Mouse (Mus musculus) stomach, embryonic 16.5 days (tissue): ENCODE data around the gene Kif22. TPM values are rescaled to one million over a fixed set of nuclear protein-coding genes. Genes with fewer than 3 reads are reported as not detected.

ENCODE experiments used
- ATAC-seq: fragments of 200-750 bp; cut with Nextera tagmentation; 2 replicates; pipeline ENCODE4 v1.8.0; 2017; ENCODE audit warnings: moderate number of reproducible peaks, moderate TSS enrichment; ENCODE audit not compliant: insufficient read depth, low FRiP score
- H3K27ac ChIP-seq: fragments of 300-500 bp; sonication (generic); 2 replicates; pipeline ENCODE4 v1.5.1; 2014; ENCODE audit warnings: low read length
- H3K27me3 ChIP-seq: fragments of 300-500 bp; sonication (generic); 2 replicates; pipeline ENCODE4 v1.6.1; 2014; ENCODE audit warnings: low read length, control low read depth, mixed read lengths; ENCODE audit not compliant: control insufficient read depth, insufficient read depth
- H3K36me3 ChIP-seq: fragments of 300-500 bp; sonication (generic); 2 replicates; pipeline ENCODE4 v1.6.1; 2014; ENCODE audit warnings: low read length; ENCODE audit not compliant: control insufficient read depth, insufficient read depth
- H3K4me1 ChIP-seq: fragments of 300-500 bp; sonication (generic); 2 replicates; pipeline ENCODE4 v1.6.1; 2014; ENCODE audit warnings: low read length, control low read depth, mixed read lengths; ENCODE audit not compliant: control insufficient read depth, insufficient read depth
- H3K4me2 ChIP-seq: fragments of 300-500 bp; sonication (generic); 2 replicates; pipeline ENCODE4 v1.6.1; 2014; ENCODE audit warnings: low read depth, low read length, mixed read lengths
- H3K4me3 ChIP-seq: fragments of 300-500 bp; sonication (generic); replicated peaks from 2 replicates; pipeline ENCODE4 v1.5.1; 2014; ENCODE audit warnings: mild to moderate bottlenecking, low read length
- H3K9ac ChIP-seq: fragments of 300-500 bp; sonication (generic); 2 replicates; pipeline ENCODE4 v1.6.1; 2014; ENCODE audit warnings: low read length
- H3K9me3 ChIP-seq: fragments of 300-500 bp; sonication (generic); replicated peaks from 2 replicates; pipeline ENCODE4 v1.6.1; 2016; ENCODE audit warnings: low read length, control low read depth; ENCODE audit not compliant: control insufficient read depth
- WGBS: fragments of 180-500 bp; shearing (Covaris S2); extraction: QIAGEN DNeasy Blood & Tissue Kit; methylation state at CpG from one replicate; pipeline ENCODE4 v1.1.7; 2014; 5-methylcytosine and 5-hydroxymethylcytosine counted together
- polyA plus RNA-seq: library from polyadenylated mRNA; unstranded; fragments of >200 nt; fragmentation: Nextera tagmentation; extraction: Ambion mirVana; gene quantifications from 2 replicates; pipeline ENCODE4 v1.2.1, GENCODE M21; 2015

The Kif22 gene
- polyA plus RNA-seq, 1 experiment from 2014 or later, result 92.2 TPM

GRCm38 (mm10) chr7:127014993-127015392, 27.3 kb downstream of the Kif22 start:
- peaks cover 50% of the 10 kb centered on the region for H3K4me1 ChIP-seq
- no peak for ATAC-seq
- no peak overlapping the region for H3K27ac ChIP-seq
- no peaks in the 10 kb centered on the region for H3K9me3 ChIP-seq
- peaks cover 8% of the 10 kb centered on the region; the same call in 1 of the 2 replicates for H3K36me3 ChIP-seq
- no peak overlapping the region for H3K4me2 ChIP-seq
- 91% methylated on average over 12 of the region's 12 CpGs for WGBS
- H3K27me3 ChIP-seq, result no peaks in the 10 kb centered on the region
- no peak overlapping the region; the same call in 1 of the 2 replicates for H3K9ac ChIP-seq
- H3K4me3 ChIP-seq, result peak overlapping the region; percentile 60; the same call in 1 of the 2 replicates

GRCm38 (mm10) chr7:127014320-127014719, 28.0 kb downstream of the Kif22 start, which contains the start of gene Mvp:
Gene Mvp, minus strand, starts transcription at chr7:127014621.
- Histone ChIP-seq H3K36me3 (peaks cover 8% of the 10 kb centered on the region; the same call in 1 of the 2 replicates), H3K4me2 (peak within 1 kb of the TSS; percentile 85), H3K9me3 (no peaks in the 10 kb centered on the region), H3K27me3 (no peaks in the 10 kb centered on the region), H3K27ac (peak within 1 kb of the TSS; percentile 70), H3K4me3 (peak within 1 kb of the TSS; percentile 63), H3K4me1 (peaks cover 46% of the 10 kb centered on the region), H3K9ac (peak within 1 kb of the TSS; percentile 65)
- no peak for ATAC-seq
- 20% methylated on average over 11 of the region's 11 CpGs for WGBS

- Histone ChIP-seq H3K4me2 (peak overlapping the region; percentile 55), H3K4me1 (peaks cover 44% of the 10 kb centered on the region), H3K36me3 (peaks cover 8% of the 10 kb centered on the region; the same call in 1 of the 2 replicates), H3K27ac (no peak overlapping the region), H3K9ac (no peak overlapping the region), H3K4me3 (no peak overlapping the region), H3K9me3 (no peaks in the 10 kb centered on the region), H3K27me3 (no peaks in the 10 kb centered on the region)
- ATAC-seq, result no peak
- WGBS, result 95% methylated on average over 6 of the region's 6 CpGs
These were observed 28.9 kb downstream of the Kif22 start for GRCm38 (mm10) chr7:127013385-127013784.

GRCm38 (mm10) chr7:127012845-127013244, 29.4 kb downstream of the Kif22 start:
- peaks cover 42% of the 10 kb centered on the region for H3K4me1 ChIP-seq
- peaks cover 8% of the 10 kb centered on the region; the same call in 1 of the 2 replicates for H3K36me3 ChIP-seq
- no peak overlapping the region for H3K4me2 ChIP-seq
- 96% methylated on average over 10 of the region's 10 CpGs for WGBS
- H3K9me3 ChIP-seq, result no peaks in the 10 kb centered on the region
- no peaks in the 10 kb centered on the region for H3K27me3 ChIP-seq
- no peak overlapping the region for H3K27ac ChIP-seq
- H3K4me3 ChIP-seq, result no peak overlapping the region
- no peak overlapping the region for H3K9ac ChIP-seq
- no peak for ATAC-seq

GRCm38 (mm10) chr7:127012374-127012773, 29.9 kb downstream of the Kif22 start:
- Histone ChIP-seq H3K9ac (no peak overlapping the region), H3K27me3 (no peaks in the 10 kb centered on the region), H3K27ac (no peak overlapping the region), H3K36me3 (peaks cover 8% of the 10 kb centered on the region; the same call in 1 of the 2 replicates), H3K4me3 (no peak overlapping the region), H3K9me3 (no peaks in the 10 kb centered on the region), H3K4me2 (no peak overlapping the region), H3K4me1 (peaks cover 37% of the 10 kb centered on the region)
- WGBS, result 79% methylated on average over 6 of the region's 6 CpGs
- no peak for ATAC-seq

- H3K36me3 ChIP-seq, result peaks cover 8% of the 10 kb centered on the region; the same call in 1 of the 2 replicates
- 60% methylated on average over 2 of the region's 2 CpGs for WGBS
- no peak for ATAC-seq
- no peak overlapping the region for H3K4me2 ChIP-seq
- peaks cover 37% of the 10 kb centered on the region for H3K4me1 ChIP-seq
- H3K4me3 ChIP-seq, result no peak overlapping the region
- no peak overlapping the region for H3K27ac ChIP-seq
- no peak overlapping the region for H3K9ac ChIP-seq
- H3K9me3 ChIP-seq, result no peaks in the 10 kb centered on the region
- no peaks in the 10 kb centered on the region for H3K27me3 ChIP-seq
These were observed 30.6 kb downstream of the Kif22 start for GRCm38 (mm10) chr7:127011717-127012116.

- peaks cover 39% of the 10 kb centered on the region for H3K4me1 ChIP-seq
These were observed 31.2 kb downstream of the Kif22 start for GRCm38 (mm10) chr7:127011051-127011450.

GRCm38 (mm10) chr7:127009307-127010085, 32.8 kb downstream of the Kif22 start:
- H3K4me2 ChIP-seq, result no peak overlapping the region
- peak overlapping the region; percentile 86 for H3K27ac ChIP-seq
- 77% methylated on average over 17 of the region's 17 CpGs for WGBS

More at GRCm38 (mm10) chr7:127011051-127011450, 31.2 kb downstream of the Kif22 start:
- peaks cover 8% of the 10 kb centered on the region; the same call in 1 of the 2 replicates for H3K36me3 ChIP-seq
- H3K4me2 ChIP-seq, result no peak overlapping the region
- no peak for ATAC-seq
- H3K27ac ChIP-seq, result no peak overlapping the region
- H3K4me3 ChIP-seq, result no peak overlapping the region
- no peak overlapping the region for H3K9ac ChIP-seq
- no peaks in the 10 kb centered on the region for H3K27me3 ChIP-seq
- no peaks in the 10 kb centered on the region for H3K9me3 ChIP-seq
- WGBS, result 85% methylated on average over 2 of the region's 2 CpGs

More at GRCm38 (mm10) chr7:127009307-127010085, 32.8 kb downstream of the Kif22 start:
- peaks cover 27% of the 10 kb centered on the region for H3K4me1 ChIP-seq
- H3K9ac ChIP-seq, result peak overlapping the region; percentile 37; the same call in 1 of the 2 replicates
- H3K9me3 ChIP-seq, result no peaks in the 10 kb centered on the region
- ATAC-seq, result no peak
- H3K36me3 ChIP-seq, result no peaks in the 10 kb centered on the region
- H3K4me3 ChIP-seq, result no peak overlapping the region
- no peaks in the 10 kb centered on the region for H3K27me3 ChIP-seq
